Mouse (Mus musculus) lung, postnatal 10 days (tissue): ENCODE data around the gene Pcgf3.
"Not testable (repeated sequence)": the region's sequence is repeated elsewhere in the genome, so short reads cannot be mapped to it uniquely, and the experiment has no call there.

Experiments used
- DNase-seq: peaks from one replicate; pipeline ENCODE4 v3.0.0; 2021

Pcgf3 gene

DNA sequence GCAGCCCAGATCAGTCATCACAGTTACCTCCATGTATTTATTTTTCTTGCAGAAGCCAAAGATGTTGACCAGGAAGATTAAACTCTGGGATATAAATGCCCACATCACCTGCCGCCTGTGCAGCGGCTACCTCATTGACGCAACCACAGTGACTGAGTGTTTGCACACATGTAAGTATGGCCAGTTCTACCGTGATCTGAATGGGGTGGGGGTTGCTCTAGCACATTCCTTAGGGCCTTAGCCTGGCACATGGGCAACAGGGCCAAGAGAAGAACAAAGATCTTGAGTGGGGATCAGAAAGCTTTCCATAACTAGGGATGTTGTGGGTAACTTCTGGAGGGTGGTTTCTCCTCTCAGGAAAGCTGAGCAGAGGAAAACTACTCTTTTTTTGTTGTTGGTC lies 12.7 kb downstream of the Pcgf3 start:
- DNase-seq = peak; percentile 14

DNA sequence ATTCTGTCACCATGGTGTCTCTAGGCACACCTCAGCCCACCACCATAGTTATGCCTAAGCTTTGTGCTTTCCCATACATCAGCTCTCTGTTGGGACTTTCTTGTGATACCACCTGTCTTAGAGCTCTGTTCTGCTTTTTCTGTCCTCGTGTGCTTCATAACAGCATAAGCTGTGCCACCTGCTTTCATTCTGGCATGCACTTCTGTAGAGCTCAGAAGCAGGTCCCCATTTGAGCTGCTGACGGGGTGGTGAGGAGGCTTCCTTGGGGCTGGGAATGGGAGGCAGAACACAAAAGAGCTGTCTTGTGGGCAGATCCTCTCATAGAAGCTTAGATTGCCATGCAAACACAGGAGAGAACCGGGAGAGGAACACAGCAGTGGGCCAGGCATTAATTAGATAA lies 14.9 kb downstream of the Pcgf3 start:
- no peak for DNase-seq

- DNase-seq = no peak
Measured at GRCm38 (mm10) chr5:108483006-108483405, 22.0 kb downstream of the Pcgf3 start.

DNA sequence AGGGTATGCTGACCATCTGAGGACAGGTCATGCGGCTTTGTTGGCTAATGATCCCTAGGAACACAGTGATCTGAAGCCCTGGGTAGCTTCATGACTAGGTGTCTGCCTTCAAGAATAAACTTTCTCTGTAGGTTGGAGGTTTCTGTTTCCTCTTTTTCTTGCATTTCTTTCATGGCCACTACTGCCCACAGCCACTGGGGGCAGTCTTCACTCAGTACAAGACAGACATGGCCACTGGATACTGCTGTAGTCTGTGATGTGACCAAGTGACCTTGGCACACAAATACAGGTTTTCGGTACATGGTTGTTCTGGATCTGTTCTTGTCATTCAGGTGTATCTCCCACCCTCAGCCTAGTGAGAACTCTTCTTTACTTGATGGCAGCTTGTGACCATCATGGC lies 24.2 kb downstream of the Pcgf3 start:
- DNase-seq = peak; percentile 25

- DNase-seq = not testable (repeated sequence)
Measured at GRCm38 (mm10) chr5:108486148-108486547, 25.1 kb downstream of the Pcgf3 start.

DNA sequence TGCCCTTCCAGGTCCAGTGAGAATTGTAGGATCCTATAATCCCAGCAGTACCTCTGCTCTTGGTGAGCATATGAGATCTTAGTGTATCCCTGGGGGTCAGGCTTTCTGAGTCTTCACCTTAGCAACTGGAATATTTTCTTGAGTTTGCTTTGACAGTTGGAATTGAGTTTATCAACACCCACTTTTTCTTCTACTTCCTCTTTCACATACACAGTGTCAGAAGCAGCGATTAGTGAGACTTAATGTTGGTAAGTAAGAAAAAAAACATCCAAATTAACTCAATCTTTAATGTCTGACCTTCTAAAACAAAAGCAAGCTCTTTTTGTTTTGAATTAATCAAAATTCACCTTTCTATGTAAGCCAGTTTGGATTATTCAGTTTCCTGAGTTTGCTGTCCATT lies 40.5 kb downstream of the Pcgf3 start:
- no peak for DNase-seq

DNA sequence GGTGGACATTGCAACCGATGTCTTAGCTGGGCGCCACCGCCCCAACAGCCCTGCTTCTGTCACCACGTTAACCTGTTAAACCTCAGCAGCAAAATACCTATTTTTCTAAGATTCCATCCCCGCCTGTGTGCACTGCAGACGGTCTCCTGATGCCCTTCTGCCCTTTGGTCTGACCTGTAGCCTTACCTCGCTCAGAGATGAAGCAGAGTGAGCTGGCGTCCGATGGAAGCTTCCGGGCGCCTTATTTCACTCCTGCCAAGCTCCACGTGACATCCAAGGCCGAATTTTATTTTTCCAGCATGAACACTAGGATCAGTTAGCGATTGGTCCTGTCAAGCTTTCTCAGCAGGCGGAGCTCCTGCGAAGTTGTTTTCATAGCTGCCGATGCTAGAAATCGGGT lies 41.3 kb downstream of the Pcgf3 start:
- DNase-seq = no peak

DNA sequence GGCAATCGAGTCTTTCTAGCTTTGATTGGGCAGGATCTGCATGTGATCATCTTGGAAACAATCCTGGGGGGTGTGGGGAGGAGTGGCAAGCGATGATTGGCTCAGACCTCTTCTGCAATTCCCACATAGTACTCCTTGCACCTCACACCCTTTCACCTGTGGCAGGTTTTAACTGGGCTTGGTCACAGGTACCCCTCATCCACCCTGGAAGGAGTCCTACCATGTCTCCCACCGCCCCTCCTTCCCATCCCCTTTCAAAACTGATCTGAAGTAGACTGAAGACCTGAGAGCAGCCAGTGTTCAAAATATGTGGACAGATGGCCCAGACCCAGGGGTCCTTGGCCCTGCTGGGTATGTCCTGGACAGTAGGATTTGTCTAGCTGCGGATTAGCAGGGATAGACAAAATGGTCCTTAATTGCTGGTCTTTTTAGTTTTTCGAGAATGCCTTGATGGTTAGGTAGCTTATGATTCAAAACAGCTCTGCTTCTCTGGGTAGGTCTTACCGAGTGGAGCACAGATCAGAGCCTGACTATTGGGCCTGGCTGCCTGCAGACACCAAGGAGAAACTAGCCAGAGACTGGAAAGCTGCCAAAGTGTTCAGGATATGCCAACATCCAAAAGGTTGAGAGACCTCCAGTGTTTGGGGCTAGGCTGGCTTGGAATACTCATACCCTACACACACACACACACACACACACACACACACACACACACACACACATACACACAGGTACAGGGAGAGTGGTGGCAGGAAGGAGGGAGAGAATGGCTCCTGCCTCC lies 54.7 kb downstream of the Pcgf3 start:
- DNase-seq = no peak

- no peak for DNase-seq
Measured at GRCm38 (mm10) chr5:108516655-108517054, 55.6 kb downstream of the Pcgf3 start.

GRCm38 (mm10) chr5:108518106-108518885 lies 57.3 kb downstream of the Pcgf3 start:
- DNase-seq = no peak

GRCm38 (mm10) chr5:108518951-108519350 lies 57.9 kb downstream of the Pcgf3 start:
- no peak for DNase-seq

GRCm38 (mm10) chr5:108520153-108520552 lies 59.1 kb downstream of the Pcgf3 start:
- DNase-seq = no peak

DNA sequence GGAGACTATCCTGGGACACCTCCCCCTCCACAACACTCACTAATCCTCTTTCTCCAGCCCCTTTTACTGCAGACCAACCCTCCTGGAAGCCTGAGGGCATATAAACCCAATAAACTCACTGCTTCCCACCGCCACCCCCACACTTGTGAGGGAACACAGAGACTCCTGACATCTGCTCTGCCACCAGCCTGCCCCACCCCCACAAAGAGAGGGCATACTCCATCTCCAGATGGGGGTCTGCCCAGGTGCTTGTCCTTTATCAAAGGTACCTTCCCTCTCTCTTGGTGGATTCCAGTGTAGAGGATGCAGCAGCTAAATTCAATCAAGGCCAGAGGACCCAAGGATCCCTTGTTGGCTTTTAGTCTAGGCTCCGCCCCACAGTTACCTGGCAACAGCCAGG lies 60.0 kb downstream of the Pcgf3 start:
- DNase-seq = no peak

- DNase-seq = no peak
Measured at GRCm38 (mm10) chr5:108521896-108522295, 60.9 kb downstream of the Pcgf3 start.

GRCm38 (mm10) chr5:108522597-108522996 lies 61.6 kb downstream of the Pcgf3 start:
- no peak for DNase-seq

DNA sequence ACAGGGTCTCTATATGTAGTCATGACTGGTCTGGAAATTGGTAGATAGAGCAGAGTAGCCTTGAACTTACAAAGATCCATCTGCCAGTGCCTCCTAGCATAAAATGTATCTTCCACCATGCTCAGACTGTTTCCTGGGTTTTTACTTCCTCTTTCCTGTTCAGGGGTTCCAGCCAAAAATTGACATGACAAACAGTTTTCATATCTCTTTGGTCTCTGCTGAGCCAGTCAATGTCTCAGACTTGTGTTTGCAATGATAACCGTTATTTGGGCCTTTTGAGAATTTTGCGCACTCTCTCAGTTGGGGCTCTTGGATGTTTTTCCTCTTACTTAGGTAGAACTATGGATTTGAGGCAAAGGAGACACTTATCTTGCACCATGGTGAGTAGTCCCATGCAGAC lies 73.2 kb downstream of the Pcgf3 start:
- DNase-seq = no peak

DNA sequence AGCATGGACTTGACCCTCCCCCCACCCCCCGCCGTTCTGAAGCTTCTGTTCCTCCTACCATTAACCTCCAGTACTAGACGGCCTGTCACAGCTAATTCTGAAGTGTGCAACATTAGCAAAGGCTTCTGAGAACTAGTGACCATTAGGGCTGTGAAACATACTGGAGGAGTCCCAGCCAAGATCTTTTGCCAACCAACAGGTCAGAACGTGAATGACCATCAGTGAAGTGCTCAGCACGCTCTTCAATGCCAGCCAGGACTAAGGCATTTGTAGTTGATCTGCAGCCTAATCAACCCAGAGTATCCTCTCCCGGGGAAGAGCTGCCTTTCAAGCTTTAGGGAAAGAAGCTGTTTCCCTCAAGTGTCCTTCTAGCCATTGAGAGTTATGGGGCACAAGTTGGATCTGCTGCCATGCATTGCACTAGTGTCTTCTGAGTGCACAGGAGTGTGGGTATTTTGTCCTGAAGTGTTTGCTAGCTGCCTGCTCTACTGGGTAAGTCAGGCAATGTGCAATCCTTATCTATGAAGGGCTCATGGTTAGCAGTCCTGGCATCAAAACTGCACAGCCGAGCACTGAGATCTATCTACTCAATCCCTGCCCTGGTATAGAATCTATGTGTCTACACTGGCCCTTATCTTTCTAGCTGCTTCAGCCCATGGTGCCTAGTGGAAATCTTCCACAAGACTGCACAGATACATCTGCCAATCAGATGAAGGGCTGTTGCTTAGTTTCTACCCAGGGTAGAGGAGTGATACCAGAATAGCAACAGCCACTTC lies 82.7 kb downstream of the Pcgf3 start:
- no peak for DNase-seq

DNA sequence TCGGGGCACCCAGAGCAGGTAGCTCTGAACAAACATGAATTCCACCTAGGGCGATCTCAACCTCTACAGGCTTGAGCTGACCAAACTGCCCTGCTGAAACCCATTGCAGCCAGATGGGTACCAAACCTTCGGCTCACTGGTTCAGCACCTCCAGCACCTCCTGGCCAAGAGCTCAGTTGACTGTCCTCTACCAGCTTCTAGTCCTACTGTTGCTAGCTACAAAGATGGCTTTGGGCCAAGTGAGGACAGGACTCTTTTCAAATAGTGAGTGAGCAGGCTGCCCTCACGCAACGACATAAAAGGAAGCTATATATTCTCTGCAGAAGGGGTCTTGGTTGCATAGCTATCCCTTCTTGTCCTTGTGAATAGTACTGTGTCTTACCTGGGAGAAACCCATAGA lies 86.6 kb downstream of the Pcgf3 start:
- DNase-seq = no peak

- no peak for DNase-seq
Measured at GRCm38 (mm10) chr5:108549137-108549488, 88.1 kb downstream of the Pcgf3 start.

DNA sequence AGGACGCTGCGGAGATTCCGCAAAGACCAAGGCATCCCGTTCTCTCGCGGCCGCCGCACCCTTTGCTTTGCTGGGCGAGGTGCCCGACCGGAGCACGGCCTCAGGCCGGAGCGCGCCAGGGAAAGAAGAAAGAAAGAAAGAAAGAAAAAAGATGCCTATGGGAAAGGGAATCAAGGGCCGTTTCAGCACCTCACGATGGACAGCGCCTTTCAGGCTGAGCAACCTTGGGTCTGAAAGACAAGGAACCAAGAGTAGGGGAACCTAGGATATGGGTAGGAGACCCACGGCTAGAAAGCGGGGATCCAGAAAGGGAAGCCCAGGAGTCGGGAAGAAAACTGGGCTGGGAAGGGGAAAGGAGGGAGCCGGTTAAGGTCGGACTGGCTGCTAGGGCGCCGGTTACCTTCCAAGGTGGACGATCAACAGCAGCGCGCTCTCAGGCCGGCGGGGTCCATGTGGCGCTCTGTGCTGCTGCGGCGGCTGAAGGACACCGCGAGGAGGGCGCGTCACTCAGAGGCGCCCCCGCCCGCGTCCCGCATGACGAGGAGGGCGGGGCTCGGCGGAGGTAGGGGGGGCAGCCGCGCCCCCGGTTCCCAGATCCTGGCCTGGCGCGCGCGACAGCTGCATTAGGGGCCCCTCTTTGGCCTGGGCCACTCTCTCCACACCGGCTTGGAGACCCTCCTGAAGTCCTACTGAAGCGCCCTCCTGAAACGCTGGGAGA lies 88.6 kb downstream of the Pcgf3 start, which contains the start of gene Cplx1:
Gene Cplx1 (minus strand): TSS at position 536 of the 718 bp plus-strand sequence.
- peak; percentile 70 for DNase-seq

- DNase-seq = no peak
Measured at GRCm38 (mm10) chr5:108550207-108550594, 89.2 kb downstream of the Pcgf3 start.

DNA sequence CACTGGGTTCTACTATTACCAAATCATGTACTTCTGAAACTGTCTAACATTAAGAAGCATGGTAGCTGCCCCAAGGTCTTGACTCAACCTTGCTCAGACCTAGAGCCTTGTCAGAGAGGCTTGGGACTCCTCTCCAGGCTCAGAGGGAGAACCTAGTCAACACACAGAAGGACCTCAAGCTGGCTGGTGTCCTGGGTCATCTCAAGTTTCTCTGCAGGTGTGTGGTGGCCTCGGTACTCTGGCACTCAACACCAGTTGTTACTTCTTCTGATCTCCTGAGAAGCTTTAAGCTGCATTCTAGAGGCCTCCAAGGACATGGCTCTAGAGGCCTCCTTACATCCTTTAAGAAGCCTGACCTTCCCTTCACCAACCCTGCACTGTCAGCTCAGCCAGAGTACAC lies 93.0 kb downstream of the Pcgf3 start:
- no peak for DNase-seq
